Mouse (Mus musculus) olfactory bulb, adult 2 months (tissue): ENCODE results near the gene Acer1.

ENCODE experiments used
- CTCF ChIP-seq: fragments of 200-500 bp; IDR thresholded peaks from 2 replicates; pipeline ENCODE4 v1.5.1; 2012; ENCODE audit warnings: low read depth, mild to moderate bottlenecking, low read length, moderate library complexity; ENCODE audit not compliant: insufficient read depth
- POLR2A ChIP-seq: fragments of 200-500 bp; IDR thresholded peaks from 2 replicates; pipeline ENCODE4 v1.6.1; 2012; ENCODE audit warnings: mild to moderate bottlenecking, low read depth, low read length, moderate library complexity; ENCODE audit not compliant: insufficient read depth

GRCm38 (mm10) chr17:56988921-56989430, 7.0 kb upstream of the Acer1 start:
- TF ChIP-seq POLR2A (no peak), CTCF (no peak)
